Mouse (Mus musculus): ENCODE measurements at regions not wholly inside any gene's neighbourhood (a gene's known extent, or its start where the extent isn't known, plus 50 kb on each side); places are given as distances from the start of the nearest gene placed in this dataset.

- TF ChIP-seq CTCF (IDR thresholded peaks at IDR 0.05; ENCODE audit: low read depth, low read length) (no peak), TAL1 (conservative IDR thresholded peaks at IDR 0.05; ENCODE audit: low read depth, low read length) (no peak), GATA1 (IDR thresholded peaks at IDR 0.05; ENCODE audit: borderline replicate concordance, low read length) (no peak), GATA2 (IDR thresholded peaks at IDR 0.05; ENCODE audit: borderline replicate concordance, low read depth, low read length) (no peak), POLR2AphosphoS5 (IDR thresholded peaks at IDR 0.05; ENCODE audit: insufficient replicate concordance, low read depth, low read length) (no peak)
Observed at GRCm38 (mm10) chr8:46934254-46934653, 52.4 kb upstream of the Enpp6 start.
